Mouse (Mus musculus) kidney, postnatal 14 days (tissue): Measurements from ENCODE around the gene Pnlip.

ENCODE experiments used
- DNase-seq: peaks from one replicate; pipeline ENCODE4 v3.0.0; 2022; ENCODE audit warnings: mixed read lengths

Pnlip gene

DNA sequence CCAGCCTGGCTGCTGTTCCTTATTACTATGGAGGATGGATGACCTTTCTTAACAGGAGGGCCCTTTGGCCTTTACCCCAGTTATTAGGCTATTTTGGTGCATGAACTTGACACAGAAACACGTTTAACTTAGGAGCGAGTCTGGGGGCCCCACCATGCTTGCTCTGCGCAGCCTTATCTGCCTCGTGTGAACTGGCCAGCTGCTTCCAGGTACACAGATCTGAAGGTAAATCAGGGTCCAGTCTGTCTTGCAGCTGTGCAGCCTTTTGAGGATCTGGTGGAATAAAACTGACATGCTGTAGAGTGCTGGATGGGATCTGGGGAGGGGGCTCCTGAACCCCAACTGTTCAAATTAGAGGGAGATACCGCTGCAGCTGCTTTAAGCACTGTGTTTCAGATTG is 75.5 kb downstream of the Pnlip start:
- DNase-seq: no peak

- DNase-seq: no peak
Measured at GRCm38 (mm10) chr19:58728445-58729031, 76.2 kb downstream of the Pnlip start, which contains the start of gene Pnliprp1. Gene Pnliprp1, plus strand, starts transcription at chr19:58728887.
